Mouse (Mus musculus): ENCODE results near the gene Eapp.

DNA sequence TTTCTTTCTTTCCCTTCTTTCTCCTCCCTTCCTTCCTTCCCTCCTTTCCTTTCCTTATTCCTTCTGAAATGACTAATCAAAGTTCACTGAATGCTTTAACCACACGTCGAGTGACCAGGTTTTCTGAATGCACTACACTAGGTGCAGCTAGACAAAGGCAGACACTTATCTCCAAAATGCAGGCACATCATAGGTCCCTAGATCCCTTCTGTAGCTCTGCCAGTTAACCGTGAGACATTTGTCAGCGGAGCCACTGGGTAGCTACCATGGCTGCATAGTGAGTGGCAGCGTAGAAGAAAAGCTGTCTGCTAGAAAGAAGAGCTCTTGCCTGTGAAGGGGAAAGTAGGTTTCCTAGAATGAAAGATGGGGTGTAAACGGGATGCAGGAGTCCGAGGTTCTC is 3.7 kb upstream of the Eapp start:
- TF ChIP-seq CTCF (IDR thresholded peaks at IDR 0.05; ENCODE audit: extremely low read depth, insufficient read depth, insufficient read length, insufficient replicate concordance) (no peak), POLR2A (IDR thresholded peaks at IDR 0.05; ENCODE audit: low read depth, low read length) (no peak)

All from spleen, adult 2 months (tissue).